Mouse (Mus musculus) megakaryocyte, embryonic 14.5 days (primary cell): ENCODE measurements around the gene Ilkap.

Experiments
- FLI1 ChIP-seq: IDR thresholded peaks from 2 replicates; pipeline ENCODE4 v1.6.1; 2012; ENCODE audit warnings: low read length, inconsistent platforms, mixed read lengths
- GATA1 ChIP-seq: IDR thresholded peaks from 3 replicates; pipeline ENCODE4 v1.6.1; 2012; ENCODE audit warnings: mixed read lengths, low read length, inconsistent platforms, borderline replicate concordance

- TF ChIP-seq GATA1, result no peak
- TF ChIP-seq FLI1, result no peak
Measured at GRCm38 (mm10) chr1:91367295-91367694, 31.3 kb downstream of the Ilkap start.
